Mouse (Mus musculus) CH12.LX (cell line): ENCODE results near the gene Smarcc2. TPM values are rescaled to one million over a fixed set of nuclear protein-coding genes. Genes with fewer than 3 reads are reported as not detected.

Experiments
- DNase-seq: peaks from one replicate; pipeline ENCODE4 v3.0.0-alpha.2; 2013; ENCODE audit errors: extremely low read depth
- H3K27ac ChIP-seq: 2 replicates; pipeline ENCODE4 v1.5.1; 2012; ENCODE audit warnings: low read depth, mild to moderate bottlenecking, control low read depth, moderate library complexity; ENCODE audit not compliant: insufficient read depth
- H3K27me3 ChIP-seq: replicated peaks from 2 replicates; pipeline ENCODE3; 2012; ENCODE audit warnings: inconsistent platforms
- H3K36me3 ChIP-seq, 2 experiments: replicated peaks in 1 of 2; 2 replicates each; pipeline versions ENCODE3 to v1.6.1; 2012; ENCODE audit warnings: inconsistent platforms in 1 of 2, low read length in 1 of 2, mild to moderate bottlenecking in 1 of 2, mixed read lengths in 1 of 2, moderate library complexity in 1 of 2; ENCODE audit not compliant: control insufficient read depth in 1 of 2, insufficient read depth in 1 of 2
- H3K4me1 ChIP-seq, 2 experiments: 2 replicates each; pipeline ENCODE4 v1.6.1; 2012; ENCODE audit warnings: inconsistent platforms in 1 of 2, moderate library complexity in 1 of 2; ENCODE audit not compliant: insufficient read depth in 2 of 2, control insufficient read depth in 1 of 2
- H3K4me2 ChIP-seq: 2 replicates; pipeline ENCODE4 v1.6.1; 2012; ENCODE audit warnings: low read depth, mild to moderate bottlenecking, control low read depth; ENCODE audit not compliant: poor library complexity, insufficient read depth, severe bottlenecking
- H3K4me3 ChIP-seq, 3 experiments: fragments of 150-350 bp in 1 of 3; sonication (generic) in 1 of 3; replicated peaks in 1 of 3; 2 replicates each; pipeline versions ENCODE3 to v1.5.1; 2011 to 2012; ENCODE audit warnings: low read depth in 2 of 3, low read length in 2 of 3, mild to moderate bottlenecking in 2 of 3, moderate library complexity in 2 of 3, control low read depth in 1 of 3, improper control_type of control experiment in 1 of 3, inconsistent platforms in 1 of 3, mixed read lengths in 1 of 3; ENCODE audit not compliant: poor library complexity in 1 of 3
- H3K79me2 ChIP-seq: replicated peaks from 2 replicates; pipeline ENCODE4 v1.6.1; 2012; ENCODE audit warnings: mild to moderate bottlenecking, moderate library complexity; ENCODE audit not compliant: control insufficient read depth, poor library complexity, insufficient read depth, severe bottlenecking; ENCODE audit errors: extremely low read depth
- H3K9ac ChIP-seq: 2 replicates; pipeline ENCODE4 v1.6.1; 2012; ENCODE audit warnings: low read depth, mild to moderate bottlenecking, control low read depth, moderate library complexity; ENCODE audit not compliant: insufficient read depth
- H3K9me3 ChIP-seq: replicated peaks from 2 replicates; pipeline ENCODE3; 2012; ENCODE audit warnings: low read length, inconsistent platforms, mixed read lengths
- BHLHE40 ChIP-seq: IDR thresholded peaks from 2 replicates; pipeline ENCODE4 v1.6.1; 2011; ENCODE audit warnings: mild to moderate bottlenecking, low read depth, low read length, improper control_type of control experiment
- CHD2 ChIP-seq: IDR thresholded peaks from 2 replicates; pipeline ENCODE4 v1.6.1; 2011; ENCODE audit warnings: low read length, improper control_type of control experiment
- CTCF ChIP-seq, 2 experiments: IDR thresholded peaks in 1 of 2; conservative IDR thresholded peaks in 1 of 2; 2 replicates each; pipeline ENCODE4 v1.5.1; 2011 to 2012; ENCODE audit warnings: low read depth in 2 of 2, low read length in 2 of 2, improper control_type of control experiment in 1 of 2, inconsistent platforms in 1 of 2, mild to moderate bottlenecking in 1 of 2, moderate library complexity in 1 of 2
- ELF1 ChIP-seq: IDR thresholded peaks from 2 replicates; pipeline ENCODE4 v1.6.1; 2014; ENCODE audit warnings: low read depth, mild to moderate bottlenecking, inconsistent platforms, low read length, improper control_type of control experiment
- ETS1 ChIP-seq: conservative IDR thresholded peaks from 2 replicates; pipeline ENCODE4 v1.6.1; 2012; ENCODE audit warnings: low read depth, mild to moderate bottlenecking, inconsistent platforms, low read length, improper control_type of control experiment, moderate library complexity
- HCFC1 ChIP-seq: IDR thresholded peaks from 2 replicates; pipeline ENCODE4 v1.6.1; 2012; ENCODE audit warnings: low read depth, mild to moderate bottlenecking, inconsistent platforms, low read length, improper control_type of control experiment
- IRF4 ChIP-seq: IDR thresholded peaks from 2 replicates; pipeline ENCODE4 v1.6.1; 2014; ENCODE audit warnings: low read depth, mild to moderate bottlenecking, inconsistent platforms, low read length, improper control_type of control experiment
- KAT2A ChIP-seq: IDR thresholded peaks from 2 replicates; pipeline ENCODE4 v1.6.1; 2012; ENCODE audit warnings: low read length, improper control_type of control experiment, inconsistent platforms; ENCODE audit not compliant: insufficient replicate concordance
- MAZ ChIP-seq: IDR thresholded peaks from 2 replicates; pipeline ENCODE4 v1.6.1; 2012; ENCODE audit warnings: low read depth, mild to moderate bottlenecking, inconsistent platforms, low read length, improper control_type of control experiment, moderate library complexity
- MEF2A ChIP-seq: IDR thresholded peaks from 2 replicates; pipeline ENCODE4 v1.6.1; 2014; ENCODE audit warnings: low read depth, mild to moderate bottlenecking, inconsistent platforms, low read length, improper control_type of control experiment, borderline replicate concordance
- MXI1 ChIP-seq: IDR thresholded peaks from 2 replicates; pipeline ENCODE4 v1.6.1; 2011; ENCODE audit warnings: mild to moderate bottlenecking, low read depth, low read length, improper control_type of control experiment
- MYC ChIP-seq: IDR thresholded peaks from 2 replicates; pipeline ENCODE4 v1.6.1; 2011; ENCODE audit warnings: low read depth, mild to moderate bottlenecking, improper control_type of control experiment, low read length
- PAX5 ChIP-seq: IDR thresholded peaks from 2 replicates; pipeline ENCODE4 v1.6.1; 2012; ENCODE audit warnings: low read length, inconsistent platforms, mixed read lengths
- POLR2A ChIP-seq: IDR thresholded peaks from 2 replicates; pipeline ENCODE4 v1.6.1; 2011; ENCODE audit warnings: low read depth, mild to moderate bottlenecking, improper control_type of control experiment, low read length
- RAD21 ChIP-seq: IDR thresholded peaks from 2 replicates; pipeline ENCODE4 v1.6.1; 2011; ENCODE audit warnings: low read depth, mild to moderate bottlenecking, low read length, improper control_type of control experiment, moderate library complexity
- SIN3A ChIP-seq: IDR thresholded peaks from 2 replicates; pipeline ENCODE4 v1.6.1; 2012; ENCODE audit warnings: low read length, improper control_type of control experiment, inconsistent platforms
- SMC3 ChIP-seq: IDR thresholded peaks from 2 replicates; pipeline ENCODE4 v1.6.1; 2011; ENCODE audit warnings: low read depth, low read length, improper control_type of control experiment
- TCF12 ChIP-seq: IDR thresholded peaks from 2 replicates; pipeline ENCODE4 v1.6.1; 2014; ENCODE audit warnings: low read depth, mild to moderate bottlenecking, inconsistent platforms, low read length, improper control_type of control experiment
- ZC3H11A ChIP-seq: IDR thresholded peaks from 2 replicates; pipeline ENCODE4 v1.6.1; 2012; ENCODE audit warnings: low read depth, mild to moderate bottlenecking, inconsistent platforms, low read length, improper control_type of control experiment
- ZMIZ1 ChIP-seq: IDR thresholded peaks from 2 replicates; pipeline ENCODE4 v1.6.1; 2012; ENCODE audit warnings: low read depth, mild to moderate bottlenecking, inconsistent platforms, low read length, improper control_type of control experiment
- ZNF384 ChIP-seq: IDR thresholded peaks from 2 replicates; pipeline ENCODE4 v1.6.1; 2012; ENCODE audit warnings: low read depth, low read length, improper control_type of control experiment, inconsistent platforms
- dilution Hi-C: fragments of 300-500 bp; cut with MboI; formaldehyde crosslinking; loops from 2 replicates; pipeline ENCODE4 v1.14.3; 2020; ENCODE audit warnings: low sequenced_read_pairs; ENCODE audit not compliant: extremely low pct_unique_long_range_greater_than_20kb, extremely low pct_ligation_motif_present
- in situ Hi-C: fragments of 300-500 bp; cut with MboI; formaldehyde crosslinking; loops from 3 replicates; pipeline ENCODE4 v1.14.3; 2019; ENCODE audit warnings: low sequenced_read_pairs, low pct_ligation_motif_present, low pct_unique_long_range_greater_than_20kb, mixed read lengths
- polyA plus RNA-seq: library from polyadenylated mRNA; unstranded; fragments of >175 nt; gene quantifications from 2 replicates; pipeline ENCODE4 v1.2.1, GENCODE M21; 2012; ENCODE audit warnings: low read depth; ENCODE audit not compliant: insufficient read length
- total RNA-seq, 2 experiments: library from RNA; depleted of rRNA; stranded (reverse); fragments of 300-350 nt in 1 of 2; fragments of >200 nt in 1 of 2; gene quantifications; 2 replicates each; pipeline ENCODE4 v1.2.3; 2012 to 2014

Smarcc2 gene
- total and polyA plus RNA-seq, 3 experiments: 6.1 to 42.6 (median 24.8) TPM

DNA sequence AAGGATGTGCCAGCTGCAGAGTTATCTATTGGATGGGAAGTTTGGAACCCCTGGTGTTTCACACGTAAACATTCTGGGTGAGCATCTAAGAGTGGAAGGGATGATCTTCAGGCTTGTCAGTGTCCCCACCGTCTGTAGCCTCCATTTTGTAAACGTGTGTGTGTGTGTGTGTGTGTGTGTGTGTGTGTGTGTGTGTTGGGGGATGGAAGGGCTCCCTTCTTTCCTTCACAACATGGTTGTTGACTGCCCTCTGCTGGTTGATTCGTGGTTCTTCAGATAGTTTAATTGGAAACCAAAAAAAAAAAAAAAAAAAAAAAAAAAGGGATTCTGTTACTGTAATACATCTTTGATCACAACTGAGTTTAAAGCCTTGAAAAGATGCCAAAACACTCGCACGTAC is 3.8 kb upstream of the Smarcc2 start:
- peak; percentile 89 for DNase-seq
- peak overlapping the region; percentile 11; the same call in 1 of the 2 replicates for H3K9ac ChIP-seq
- no peaks in the 10 kb centered on the region for H3K27me3 ChIP-seq
- peaks cover 0 to 20% of the 10 kb centered on the region in 2 experiments; a peak in 3 of 4 replicates for H3K4me1 ChIP-seq
- H3K79me2 ChIP-seq: peaks cover 8% of the 10 kb centered on the region
- H3K27ac ChIP-seq: no peak overlapping the region
- 0 out of 2 replicates have a peak, but pooled peaks have one; percentile 22 for TF ChIP-seq MEF2A
- no peak for TF ChIP-seq MXI1
- 0 out of 2 replicates have a peak, but pooled peaks have one; percentile 37 for TF ChIP-seq BHLHE40
- TF ChIP-seq MAZ: no peak
- TF ChIP-seq MYC: no peak
- TF ChIP-seq ZNF384: peak; percentile 99
- peak; percentile 64; the same call in 1 of the 2 replicates for TF ChIP-seq TCF12
- TF ChIP-seq POLR2A: peak; percentile 43; the same call in 1 of the 2 replicates
- TF ChIP-seq KAT2A: no peak
- TF ChIP-seq CHD2: peak; percentile 78; the same call in 1 of the 2 replicates
- TF ChIP-seq SMC3: peak; percentile 65
- TF ChIP-seq CTCF (conservative IDR thresholded peaks at IDR 0.05 in 1 of 2, IDR thresholded peaks at IDR 0.05 in 1 of 2; ENCODE audit: low read depth in 2 of 2, low read length in 2 of 2): peak; percentile 11 to 84; a peak in 2 of 4 replicates
- peak; percentile 55; the same call in 1 of the 2 replicates for TF ChIP-seq HCFC1
- 0 out of 2 replicates have a peak, but pooled peaks have one; percentile 54 for TF ChIP-seq SIN3A
- no peak for TF ChIP-seq ZMIZ1
- 0 out of 2 replicates have a peak, but pooled peaks have one; percentile 16 for TF ChIP-seq ZC3H11A
- TF ChIP-seq RAD21: peak; percentile 78
- TF ChIP-seq ETS1: 0 out of 2 replicates have a peak, but pooled peaks have one; percentile 33
- 0 out of 2 replicates have a peak, but pooled peaks have one; percentile 23 for TF ChIP-seq ELF1
- peak; percentile 40; the same call in 1 of the 2 replicates for TF ChIP-seq IRF4
- H3K4me3 ChIP-seq: no peak overlapping the region
- H3K9me3 ChIP-seq: no peaks in the 10 kb centered on the region
- in situ Hi-C loops (no loop called here), dilution Hi-C loops (no loop called here)
- H3K36me3 ChIP-seq: no peaks in the 10 kb centered on the region
- H3K4me2 ChIP-seq: 0 out of 2 replicates have a peak overlapping the region, but pooled peaks have one; percentile 37

DNA sequence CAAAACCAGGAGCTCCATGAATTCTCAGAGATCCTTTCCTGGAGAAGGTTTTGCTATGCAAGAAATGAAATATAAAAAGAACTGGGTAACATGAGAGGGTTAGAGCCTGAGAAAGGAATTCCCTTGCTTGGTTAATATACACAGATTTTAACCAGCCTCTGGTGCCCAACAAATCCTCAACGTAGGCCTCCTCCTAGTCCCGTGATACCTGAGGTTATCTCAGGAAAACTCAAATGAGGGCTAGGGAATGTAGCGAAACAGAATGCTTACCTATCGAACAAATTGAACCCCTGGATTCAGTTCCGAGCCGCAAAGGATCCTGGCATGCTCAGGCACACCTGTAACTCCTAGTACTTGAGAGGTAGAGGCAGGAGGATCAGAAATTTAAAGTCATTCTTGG is 1.4 kb upstream of the Smarcc2 start:
- peaks cover 16% of the 10 kb centered on the region for H3K79me2 ChIP-seq
- no peak for DNase-seq
- TF ChIP-seq PAX5: no peak
- TF ChIP-seq, all 38 proteins: peak for 0
- no peak overlapping the region for H3K27ac ChIP-seq
- H3K4me3 ChIP-seq: no peak overlapping the region
- dilution Hi-C loops: no loop called here
- H3K9me3 ChIP-seq: no peaks in the 10 kb centered on the region
- H3K4me1 ChIP-seq: peaks cover 6 to 28% of the 10 kb centered on the region in 2 experiments
- H3K9ac ChIP-seq: no peak overlapping the region
- H3K27me3 ChIP-seq: no peaks in the 10 kb centered on the region
- in situ Hi-C loops: no loop called here
- 0 out of 2 replicates have a peak overlapping the region, but pooled peaks have one; percentile 13 for H3K4me2 ChIP-seq
- H3K36me3 ChIP-seq: peaks cover 6 to 19% of the 10 kb centered on the region in 2 experiments
